Mouse (Mus musculus) liver, embryonic 12.5 days (tissue): Measurements from ENCODE around the gene Wdtc1. TPM values are rescaled to one million over a fixed set of nuclear protein-coding genes. Genes with fewer than 3 reads are reported as not detected.

Experiments
- microRNA-seq: library from miRNA; unstranded; fragments of <30 nt; microRNA quantifications from one replicate; pipeline ENCODE4, GENCODE M21; 2017
- polyA plus RNA-seq: library from polyadenylated mRNA; unstranded; fragments of >200 nt; fragmentation: Nextera tagmentation; extraction: Ambion mirVana; gene quantifications from 2 replicates; pipeline ENCODE4 v1.2.1, GENCODE M21; 2016

The Wdtc1 gene
- polyA plus RNA-seq, 1 experiment from 2014 or later: 10.0 TPM

Small RNAs within 50 kb of the gene (microRNA-seq; reads per million reads assigned to microRNA genes)
- gene Mir5122: 8.8 reads per million, percentile 19 among the genes with 10 or more reads in this experiment

Other genes starting within 250 kb of the Wdtc1 start
- gene Wasf2, start 223.0 kb downstream of the Wdtc1 start, polyA plus RNA-seq: 35.9 and 42.2 TPM in 2 replicates
- 0.12 and 0.26 TPM in 2 replicates for gene Cd164l2, start 141.3 kb downstream of the Wdtc1 start, polyA plus RNA-seq
- not detected in 2 replicates for gene Gpr3, start 140.9 kb downstream of the Wdtc1 start, polyA plus RNA-seq
- gene Map3k6, start 112.7 kb downstream of the Wdtc1 start, polyA plus RNA-seq: 2.8 and 3.6 TPM in 2 replicates
- gene Sytl1, start 90.4 kb downstream of the Wdtc1 start, polyA plus RNA-seq: 0.37 and 0.46 TPM in 2 replicates
- gene Tmem222, start 75.7 kb downstream of the Wdtc1 start, polyA plus RNA-seq: 47.6 and 48.4 TPM in 2 replicates
- 4.2 and 4.9 TPM in 2 replicates for gene Slc9a1, start 16.2 kb upstream of the Wdtc1 start, polyA plus RNA-seq
- gene Tent5b, start 126.7 kb upstream of the Wdtc1 start, polyA plus RNA-seq: 0.06 TPM in 1 of 2 replicates, not detected in the other
- 0.14 and 0.27 TPM in 2 replicates for gene Trnp1, start 145.1 kb upstream of the Wdtc1 start, polyA plus RNA-seq
- gene Kdf1, start 165.5 kb upstream of the Wdtc1 start, polyA plus RNA-seq: 0.26 and 0.44 TPM in 2 replicates
- gene Nudc, start 192.5 kb upstream of the Wdtc1 start, polyA plus RNA-seq: 285 and 299 TPM in 2 replicates
- gene Nr0b2, start 199.9 kb upstream of the Wdtc1 start, polyA plus RNA-seq: 0.56 and 0.77 TPM in 2 replicates
- 7.8 and 8.9 TPM in 2 replicates for gene Gpatch3, start 221.3 kb upstream of the Wdtc1 start, polyA plus RNA-seq
- 15.2 and 16.2 TPM in 2 replicates for gene Gpn2, start 230.9 kb upstream of the Wdtc1 start, polyA plus RNA-seq
- gene Sfn, start 248.7 kb upstream of the Wdtc1 start, polyA plus RNA-seq: 0.21 and 0.81 TPM in 2 replicates